Mouse (Mus musculus): ENCODE measurements around the gene Hsp90aa1. TPM values are rescaled to one million over a fixed set of nuclear protein-coding genes. Genes with fewer than 3 reads are reported as not detected.

Gene Hsp90aa1
- total RNA-seq, 2 experiments from 2014 or later: 45.5 to 89.1 TPM

DNA sequence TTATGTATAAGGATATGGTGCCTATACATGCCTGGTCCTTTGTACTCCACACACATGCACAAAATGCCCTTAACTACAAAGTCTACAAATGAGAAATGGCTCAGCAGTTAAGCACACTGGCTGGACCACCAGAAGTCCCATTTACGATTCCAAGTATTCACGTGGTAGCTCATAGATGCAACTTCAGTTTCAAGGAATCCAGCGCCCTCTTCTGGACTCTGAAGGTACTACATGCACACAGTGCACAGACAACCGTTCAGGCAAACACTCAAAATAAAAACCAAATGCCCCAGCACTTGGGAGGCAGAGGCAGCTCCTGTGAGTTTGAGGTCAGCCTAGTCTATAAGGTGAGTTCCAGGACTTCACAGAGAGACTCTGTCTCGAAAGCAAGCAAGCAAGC is 28.3 kb downstream of the Hsp90aa1 start:
- H3K4me3 ChIP-seq: no peak overlapping the region
- H3K27ac ChIP-seq: no peak overlapping the region
- intact Hi-C loops (cut with DNase I): no loop called here
- TF ChIP-seq CTCF (IDR thresholded peaks at IDR 0.05): peak; percentile 59
- DNase-seq: no peak

DNA sequence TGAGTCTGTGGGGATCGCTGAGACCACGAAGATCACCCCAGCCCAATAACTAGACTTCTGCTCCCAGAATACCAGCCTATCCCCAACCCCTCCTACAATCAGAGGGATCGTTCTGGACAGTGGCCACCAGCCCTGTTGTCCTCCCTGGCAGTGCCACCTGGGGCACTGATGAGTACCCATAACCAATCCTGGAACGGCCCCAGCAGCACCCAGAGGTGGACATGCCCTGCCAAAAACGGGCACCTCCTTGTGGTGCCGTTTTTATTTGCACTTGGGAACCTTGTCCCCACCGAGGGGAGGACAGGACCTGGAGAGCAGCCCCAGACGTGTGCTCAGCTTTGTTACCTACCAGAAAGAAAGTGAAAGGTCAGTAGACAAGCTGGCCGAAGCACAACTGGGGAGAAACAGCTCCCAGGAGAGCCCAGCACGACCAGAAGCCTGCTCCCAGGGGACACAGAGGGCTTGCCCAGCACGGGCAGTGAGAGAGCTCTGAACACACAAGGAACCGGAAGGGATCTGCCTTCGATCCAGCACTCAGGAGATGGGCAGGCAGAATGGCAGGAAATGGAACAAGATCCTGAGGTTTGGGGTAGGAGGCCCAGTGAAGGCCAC is 35.0 kb downstream of the Hsp90aa1 start:
- DNase-seq: no peak
- Histone ChIP-seq H3K4me3 (no peak overlapping the region), H3K27ac (no peak overlapping the region)
- intact Hi-C loops (cut with DNase I): no loop called here
- TF ChIP-seq CTCF (IDR thresholded peaks at IDR 0.05): peak; percentile 16; the same call in 1 of the 2 replicates

- H3K4me3 ChIP-seq: no peak overlapping the region
- H3K27ac ChIP-seq: no peak overlapping the region
- intact Hi-C loops (cut with DNase I): no loop called here
- no peak for DNase-seq
- TF ChIP-seq CTCF (IDR thresholded peaks at IDR 0.05): no peak
Measured at GRCm38 (mm10) chr12:110661746-110662145, 40.8 kb downstream of the Hsp90aa1 start.

DNA sequence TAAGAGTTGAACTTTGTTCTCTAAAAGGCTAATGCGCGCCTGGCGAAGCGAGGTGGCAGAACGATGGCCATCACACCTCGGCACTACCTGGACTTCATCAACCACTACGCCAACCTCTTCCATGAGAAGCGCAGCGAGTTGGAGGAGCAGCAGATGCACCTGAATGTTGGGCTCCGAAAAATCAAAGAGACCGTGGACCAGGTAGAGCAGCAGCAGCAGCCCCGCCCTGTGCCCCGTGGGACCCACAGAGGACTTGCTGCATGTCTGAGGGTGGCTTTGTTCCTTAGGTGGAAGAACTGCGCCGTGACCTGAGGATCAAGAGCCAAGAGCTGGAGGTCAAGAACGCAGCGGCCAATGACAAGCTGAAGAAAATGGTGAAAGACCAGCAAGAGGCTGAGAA is 51.1 kb downstream of the Hsp90aa1 start:
- Histone ChIP-seq H3K4me3 (no peak overlapping the region), H3K27ac (no peak overlapping the region)
- no peak for TF ChIP-seq CTCF (IDR thresholded peaks at IDR 0.05)
- no peak for DNase-seq
- intact Hi-C loops (cut with DNase I): loop anchor here (5.0 kb wide), 1 partner anchor 34 kb away; no protein-coding TSS in a partner anchor

- no peak overlapping the region for H3K27ac ChIP-seq
- intact Hi-C loops (cut with DNase I): loop anchor here (5.0 kb wide), 1 partner anchor 33 kb away; no protein-coding TSS in a partner anchor
- 0 out of 2 replicates have a peak, but pooled peaks have one; percentile 8 for TF ChIP-seq CTCF (IDR thresholded peaks at IDR 0.05)
- DNase-seq: no peak
- no peak overlapping the region for H3K4me3 ChIP-seq
Measured at GRCm38 (mm10) chr12:110650241-110650641, 52.3 kb downstream of the Hsp90aa1 start.

Small RNAs within 50 kb of the gene (microRNA-seq; reads per million reads assigned to microRNA genes)
- gene Gm27299: not detected

Other genes starting within 250 kb of the Hsp90aa1 start
- 10 to 100 TPM; 68.6 to 72.5 TPM for gene Dync1h1, start 101.3 kb downstream of the Hsp90aa1 start, total RNA-seq (2021)
- not detected for gene 1700001K19Rik, start 20.1 kb downstream of the Hsp90aa1 start, total RNA-seq (2021)
- 10 to 100 TPM; 18.9 to 22.0 TPM for gene Wdr20, start 35.2 kb upstream of the Hsp90aa1 start, total RNA-seq (2021)
- under 1 TPM; 0.20 to 0.22 TPM for gene Mok, start 138.2 kb upstream of the Hsp90aa1 start, total RNA-seq (2021)
- 1 to 10 TPM; 7.0 to 7.7 TPM for gene Zfp839, start 147.5 kb upstream of the Hsp90aa1 start, total RNA-seq (2021)
- gene Cinp, start 186.4 kb upstream of the Hsp90aa1 start, total RNA-seq (2021): 10 to 100 TPM; 21.8 to 24.8 TPM
- 1 to 10 TPM; 2.4 TPM for gene Tecpr2, start 186.5 kb upstream of the Hsp90aa1 start, total RNA-seq (2021)

All from gastrocnemius, adult 2 months (tissue).